Mouse (Mus musculus) intestine, embryonic 16.5 days (tissue): ENCODE results near the gene Xrcc6. TPM values are rescaled to one million over a fixed set of nuclear protein-coding genes. Genes with fewer than 3 reads are reported as not detected.

Source experiments
- ATAC-seq: fragments of 200-750 bp; cut with Nextera tagmentation; 2 replicates; pipeline ENCODE4 v1.8.0; 2017; ENCODE audit warnings: moderate TSS enrichment, moderate library complexity
- H3K27ac ChIP-seq: fragments of 300-500 bp; sonication (generic); 2 replicates; pipeline ENCODE4 v1.5.1; 2014; ENCODE audit warnings: mild to moderate bottlenecking, low read length
- H3K27me3 ChIP-seq: fragments of 300-500 bp; sonication (generic); replicated peaks from 2 replicates; pipeline ENCODE4 v1.6.1; 2014; ENCODE audit warnings: low read length, control low read depth, mixed read lengths; ENCODE audit not compliant: control insufficient read depth, insufficient read depth
- H3K36me3 ChIP-seq: fragments of 300-500 bp; sonication (generic); 2 replicates; pipeline ENCODE4 v1.6.1; 2014; ENCODE audit warnings: low read length, control low read depth; ENCODE audit not compliant: control insufficient read depth, insufficient read depth
- H3K4me1 ChIP-seq: fragments of 300-500 bp; sonication (generic); 2 replicates; pipeline ENCODE4 v1.6.1; 2014; ENCODE audit warnings: low read length, control low read depth, mixed read lengths; ENCODE audit not compliant: control insufficient read depth, insufficient read depth
- H3K4me2 ChIP-seq: fragments of 300-500 bp; sonication (generic); 2 replicates; pipeline ENCODE4 v1.6.1; 2014; ENCODE audit warnings: low read depth, low read length, control low read depth
- H3K4me3 ChIP-seq: fragments of 300-500 bp; sonication (generic); 2 replicates; pipeline ENCODE4 v1.5.1; 2014; ENCODE audit warnings: mild to moderate bottlenecking, low read length
- H3K9ac ChIP-seq: fragments of 300-500 bp; sonication (generic); 2 replicates; pipeline ENCODE4 v1.6.1; 2014; ENCODE audit warnings: low read depth, low read length
- H3K9me3 ChIP-seq: fragments of 300-500 bp; sonication (generic); 2 replicates; pipeline ENCODE4 v1.6.1; 2016; ENCODE audit warnings: low read length, control low read depth; ENCODE audit not compliant: control insufficient read depth
- WGBS: fragments of 180-500 bp; shearing (Covaris S2); extraction: QIAGEN DNeasy Blood & Tissue Kit; methylation state at CpG from one replicate; pipeline ENCODE4 v1.1.7; 2014; 5-methylcytosine and 5-hydroxymethylcytosine counted together
- polyA plus RNA-seq: library from polyadenylated mRNA; unstranded; fragments of >200 nt; fragmentation: Nextera tagmentation; extraction: Ambion mirVana; gene quantifications from 2 replicates; pipeline ENCODE4 v1.2.1, GENCODE M21; 2015

The Xrcc6 gene
- polyA plus RNA-seq, 1 experiment from 2014 or later, result 78.4 TPM

DNA sequence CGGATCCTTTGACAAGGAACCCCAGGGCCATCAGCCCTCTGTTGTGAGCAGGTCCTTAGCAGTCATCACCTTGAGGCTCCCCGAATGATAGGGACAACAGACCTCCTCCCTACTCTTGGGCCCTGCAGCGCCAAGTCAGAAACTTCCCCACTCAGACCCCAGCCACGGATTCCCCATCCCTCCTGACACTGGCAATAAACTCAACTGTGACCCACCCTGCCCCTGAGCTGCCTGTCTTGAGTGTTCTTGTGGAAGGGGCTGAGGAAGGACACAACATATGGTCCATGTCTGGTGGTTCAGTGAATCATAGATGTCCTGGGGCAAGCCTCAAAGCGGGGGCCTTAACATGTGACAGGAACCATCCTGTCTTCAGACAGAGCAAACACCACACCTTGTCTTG lies 36.9 kb upstream of the Xrcc6 start:
- Histone ChIP-seq H3K36me3 (no peaks in the 10 kb centered on the region), H3K4me3 (no peak overlapping the region), H3K9ac (no peak overlapping the region), H3K27me3 (no peaks in the 10 kb centered on the region), H3K4me1 (no peaks in the 10 kb centered on the region), H3K9me3 (no peaks in the 10 kb centered on the region), H3K27ac (no peak overlapping the region), H3K4me2 (no peak overlapping the region)
- ATAC-seq, result no peak
- 78% methylated on average over 5 of the region's 5 CpGs for WGBS

DNA sequence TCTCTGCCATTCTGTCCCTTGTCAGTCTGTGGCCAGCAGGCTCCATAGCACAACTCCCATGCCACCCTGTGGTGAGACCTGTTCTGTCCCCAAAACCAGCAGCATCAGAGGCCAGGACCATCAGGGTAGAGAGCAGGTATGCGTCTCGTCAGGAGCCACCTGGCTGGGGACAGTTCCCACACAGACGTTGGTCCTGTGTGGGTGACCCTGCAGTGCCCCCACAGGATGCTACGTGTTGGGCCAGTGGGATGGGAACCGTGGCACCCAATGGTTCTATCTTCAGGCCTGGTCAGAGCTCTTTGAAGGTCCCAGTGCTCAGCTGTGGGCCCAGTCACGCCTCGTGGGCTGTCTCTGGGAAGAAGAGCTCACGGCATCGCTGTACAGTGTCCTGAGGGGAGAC lies 36.5 kb upstream of the Xrcc6 start:
- no peaks in the 10 kb centered on the region for H3K27me3 ChIP-seq
- WGBS, result 88% methylated on average over 9 of the region's 9 CpGs
- H3K9ac ChIP-seq, result no peak overlapping the region
- no peak for ATAC-seq
- no peaks in the 10 kb centered on the region for H3K36me3 ChIP-seq
- no peak overlapping the region for H3K4me3 ChIP-seq
- H3K4me2 ChIP-seq, result no peak overlapping the region
- no peaks in the 10 kb centered on the region for H3K9me3 ChIP-seq
- H3K4me1 ChIP-seq, result no peaks in the 10 kb centered on the region
- no peak overlapping the region for H3K27ac ChIP-seq

DNA sequence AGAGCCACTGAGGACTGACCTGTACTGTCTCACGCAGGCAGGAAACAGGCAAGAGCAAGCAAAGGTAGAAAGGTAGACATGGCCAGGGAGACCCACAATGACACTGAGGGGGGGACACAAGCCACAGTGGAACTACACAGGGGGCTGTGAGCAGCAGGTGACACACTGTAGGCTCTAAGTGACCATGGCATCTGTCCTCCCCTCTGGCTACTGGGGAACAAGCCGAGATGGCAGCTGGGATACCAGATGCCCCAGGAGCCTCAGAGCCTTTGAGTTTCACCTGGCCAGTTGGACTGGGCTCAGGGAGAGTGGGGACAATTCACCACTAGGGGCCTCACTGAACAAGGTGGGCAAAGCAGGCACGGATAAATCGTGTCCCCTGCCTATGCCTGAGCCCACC lies 35.3 kb upstream of the Xrcc6 start:
- no peak overlapping the region for H3K4me3 ChIP-seq
- H3K36me3 ChIP-seq, result no peaks in the 10 kb centered on the region
- no peaks in the 10 kb centered on the region for H3K9me3 ChIP-seq
- H3K27ac ChIP-seq, result no peak overlapping the region
- no peak overlapping the region for H3K9ac ChIP-seq
- H3K4me2 ChIP-seq, result no peak overlapping the region
- no peaks in the 10 kb centered on the region for H3K27me3 ChIP-seq
- ATAC-seq, result no peak
- H3K4me1 ChIP-seq, result no peaks in the 10 kb centered on the region
- 76% methylated on average over 4 of the region's 4 CpGs for WGBS

- H3K4me2 ChIP-seq, result no peak overlapping the region
- no peaks in the 10 kb centered on the region for H3K9me3 ChIP-seq
- H3K4me1 ChIP-seq, result no peaks in the 10 kb centered on the region
- no peaks in the 10 kb centered on the region for H3K27me3 ChIP-seq
- no peak overlapping the region for H3K4me3 ChIP-seq
- WGBS, result 98% methylated on average over 9 of the region's 9 CpGs
- H3K36me3 ChIP-seq, result no peaks in the 10 kb centered on the region
- no peak for ATAC-seq
- H3K27ac ChIP-seq, result no peak overlapping the region
- no peak overlapping the region for H3K9ac ChIP-seq
Measured at GRCm38 (mm10) chr15:81954151-81954583, 33.5 kb upstream of the Xrcc6 start.

GRCm38 (mm10) chr15:81954716-81955115 lies 32.9 kb upstream of the Xrcc6 start:
- Histone ChIP-seq H3K4me3 (no peak overlapping the region), H3K9ac (no peak overlapping the region), H3K27ac (no peak overlapping the region), H3K36me3 (no peaks in the 10 kb centered on the region), H3K4me2 (no peak overlapping the region), H3K9me3 (no peaks in the 10 kb centered on the region), H3K27me3 (no peaks in the 10 kb centered on the region), H3K4me1 (no peaks in the 10 kb centered on the region)
- no peak for ATAC-seq
- WGBS, result 95% methylated on average over 6 of the region's 6 CpGs

DNA sequence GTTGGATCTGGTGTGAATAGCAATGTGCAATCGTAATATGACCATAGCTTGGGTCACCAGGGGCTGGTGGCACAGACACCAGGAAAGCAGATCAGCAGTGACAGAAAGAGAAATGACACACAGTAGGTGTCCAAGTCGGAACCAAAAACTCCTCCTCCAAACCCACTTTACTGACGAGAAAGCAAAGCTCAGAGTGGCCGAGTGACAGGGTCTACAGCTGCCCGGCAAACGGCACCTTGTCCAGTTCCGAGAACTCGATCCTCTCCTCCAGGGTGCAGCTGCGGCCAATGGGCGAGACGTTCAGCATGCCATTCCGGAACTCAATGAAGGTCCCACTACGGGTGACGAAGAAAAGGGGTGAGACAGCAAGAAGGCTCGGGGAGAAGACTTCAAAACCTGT lies 32.2 kb upstream of the Xrcc6 start:
- Histone ChIP-seq H3K9ac (no peak overlapping the region), H3K4me3 (no peak overlapping the region), H3K27ac (no peak overlapping the region), H3K36me3 (no peaks in the 10 kb centered on the region), H3K4me2 (no peak overlapping the region), H3K27me3 (no peaks in the 10 kb centered on the region), H3K4me1 (no peaks in the 10 kb centered on the region), H3K9me3 (no peaks in the 10 kb centered on the region)
- ATAC-seq, result no peak
- 93% methylated on average over 15 of the region's 15 CpGs for WGBS

DNA sequence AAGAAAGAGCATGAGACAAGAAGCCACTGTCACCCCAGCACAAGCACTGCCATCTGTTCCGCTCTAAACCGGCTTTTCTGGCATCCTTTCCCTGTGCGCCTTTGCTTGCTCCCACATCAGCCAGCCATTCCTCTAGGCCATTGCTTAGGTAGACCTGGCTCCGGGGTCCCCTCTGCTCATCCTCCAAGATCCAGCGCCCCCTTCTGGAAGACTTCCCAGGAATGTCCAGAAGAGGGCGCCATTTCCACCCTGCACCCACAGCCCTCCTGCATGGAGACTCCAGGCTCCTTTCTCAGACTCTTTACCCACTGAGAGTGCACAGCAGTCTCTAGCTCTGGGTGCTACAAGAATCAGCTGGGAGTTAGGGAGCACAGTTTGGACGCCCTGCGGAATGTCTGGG lies 31.2 kb upstream of the Xrcc6 start:
- no peak overlapping the region for H3K4me3 ChIP-seq
- H3K27ac ChIP-seq, result no peak overlapping the region
- no peaks in the 10 kb centered on the region for H3K27me3 ChIP-seq
- no peak for ATAC-seq
- no peaks in the 10 kb centered on the region for H3K36me3 ChIP-seq
- 57% methylated on average over 8 of the region's 8 CpGs for WGBS
- no peaks in the 10 kb centered on the region for H3K4me1 ChIP-seq
- no peaks in the 10 kb centered on the region for H3K9me3 ChIP-seq
- no peak overlapping the region for H3K9ac ChIP-seq
- H3K4me2 ChIP-seq, result no peak overlapping the region

- H3K36me3 ChIP-seq, result no peaks in the 10 kb centered on the region
- H3K4me1 ChIP-seq, result no peaks in the 10 kb centered on the region
- ATAC-seq, result no peak
- no peak overlapping the region for H3K9ac ChIP-seq
- no peaks in the 10 kb centered on the region for H3K9me3 ChIP-seq
- no peak overlapping the region for H3K4me2 ChIP-seq
- H3K27ac ChIP-seq, result no peak overlapping the region
- 85% methylated on average over 11 of the region's 11 CpGs for WGBS
- H3K4me3 ChIP-seq, result no peak overlapping the region
- no peaks in the 10 kb centered on the region for H3K27me3 ChIP-seq
Measured at GRCm38 (mm10) chr15:81957598-81957997, 30.0 kb upstream of the Xrcc6 start.

GRCm38 (mm10) chr15:81958906-81959305 lies 28.7 kb upstream of the Xrcc6 start:
- Histone ChIP-seq H3K4me1 (no peaks in the 10 kb centered on the region), H3K27me3 (no peaks in the 10 kb centered on the region), H3K36me3 (no peaks in the 10 kb centered on the region), H3K9ac (no peak overlapping the region), H3K9me3 (no peaks in the 10 kb centered on the region), H3K4me2 (no peak overlapping the region), H3K4me3 (no peak overlapping the region), H3K27ac (no peak overlapping the region)
- 85% methylated on average over 3 of the region's 3 CpGs for WGBS
- ATAC-seq, result no peak
